Mouse (Mus musculus): ENCODE data around the gene Chml. TPM values are rescaled to one million over a fixed set of nuclear protein-coding genes. Genes with fewer than 3 reads are reported as not detected.

Gene Chml
- polyA plus RNA-seq (2012; rRNA removed), result 1.6 and 1.7 TPM in 2 replicates

GRCm38 (mm10) chr1:175692246-175692996, at the start of gene Chml, which contains the start of gene Opn3:
Gene Chml (minus strand): TSS chr1:175692901.
Gene Opn3 (minus strand): TSS chr1:175692776.

GRCm38 (mm10) chr1:175698293-175698692, 5.6 kb upstream of the Chml start, which contains the start of gene Wdr64:
Gene Wdr64 (plus strand): TSS chr1:175698593.

Other genes with a start within 250 kb of the Chml start
- 0.01 TPM in 1 of 2 replicates, not detected in the other for gene Rgs7, start 200.4 kb downstream of the Chml start, polyA plus RNA-seq (2012; rRNA removed)
- 10.3 and 13.2 TPM in 2 replicates for gene Kmo, start 72.5 kb downstream of the Chml start, polyA plus RNA-seq (2012; rRNA removed)
- 60.8 and 64.9 TPM in 2 replicates for gene Fh1, start 67.3 kb downstream of the Chml start, polyA plus RNA-seq (2012; rRNA removed)
- gene Opn3, start 125 bp downstream of the Chml start, polyA plus RNA-seq (2012; rRNA removed), result 1.3 and 1.6 TPM in 2 replicates
- gene Wdr64, start 5.7 kb upstream of the Chml start, polyA plus RNA-seq (2012; rRNA removed), result 0.02 and 0.04 TPM in 2 replicates
- 3.2 and 4.0 TPM in 2 replicates for gene Exo1, start 187.7 kb upstream of the Chml start, polyA plus RNA-seq (2012; rRNA removed)
- not detected in 2 replicates for gene Gm38100, start 227.4 kb upstream of the Chml start, polyA plus RNA-seq (2012; rRNA removed)

Measured in liver, embryonic 18 days (tissue).